Mouse (Mus musculus): ENCODE data around the gene Dqx1. TPM values are rescaled to one million over a fixed set of nuclear protein-coding genes. Genes with fewer than 3 reads are reported as not detected.

Gene Dqx1
- polyA plus RNA-seq, 1 experiment, result 0.84 TPM

DNA sequence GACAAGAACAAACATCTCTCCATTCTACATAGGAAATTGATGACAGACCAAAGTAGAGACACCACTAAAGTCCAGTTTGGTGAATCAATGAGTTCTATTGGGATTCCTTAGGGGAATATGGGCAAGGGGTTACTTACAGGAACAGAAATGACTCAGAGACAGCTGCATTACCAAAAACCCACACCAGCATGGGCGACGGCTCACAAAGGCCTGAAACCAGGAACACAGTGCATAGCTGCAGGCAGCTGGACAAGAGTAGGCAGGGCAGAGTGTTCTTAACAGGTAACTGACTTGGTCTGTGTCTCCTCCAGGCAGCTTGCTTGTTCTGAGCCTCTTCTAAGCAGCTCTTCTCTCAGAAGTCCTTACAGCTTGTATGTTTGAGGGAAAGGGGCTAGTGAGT is 41.9 kb upstream of the Dqx1 start:
- Histone ChIP-seq H3K4me3 (ENCODE audit: control insufficient read depth, low read depth, low read length) (no peak overlapping the region), H3K27me3 (ENCODE audit: control insufficient read depth, insufficient read depth, low read length) (no peaks in the 10 kb centered on the region), H3K4me1 (ENCODE audit: control insufficient read depth, insufficient read depth, low read length) (no peaks in the 10 kb centered on the region), H3K27ac (ENCODE audit: control insufficient read depth, insufficient read depth, low read depth, low read length) (no peak overlapping the region), H3K36me3 (ENCODE audit: control insufficient read depth, insufficient read depth, low read length) (no peaks in the 10 kb centered on the region)
- TF ChIP-seq CTCF (IDR thresholded peaks at IDR 0.05; ENCODE audit: control insufficient read depth, insufficient read depth, insufficient replicate concordance, low read depth, low read length), result no peak
- TF ChIP-seq POLR2A (IDR thresholded peaks at IDR 0.05; ENCODE audit: control insufficient read depth, low read depth, low read length), result no peak

DNA sequence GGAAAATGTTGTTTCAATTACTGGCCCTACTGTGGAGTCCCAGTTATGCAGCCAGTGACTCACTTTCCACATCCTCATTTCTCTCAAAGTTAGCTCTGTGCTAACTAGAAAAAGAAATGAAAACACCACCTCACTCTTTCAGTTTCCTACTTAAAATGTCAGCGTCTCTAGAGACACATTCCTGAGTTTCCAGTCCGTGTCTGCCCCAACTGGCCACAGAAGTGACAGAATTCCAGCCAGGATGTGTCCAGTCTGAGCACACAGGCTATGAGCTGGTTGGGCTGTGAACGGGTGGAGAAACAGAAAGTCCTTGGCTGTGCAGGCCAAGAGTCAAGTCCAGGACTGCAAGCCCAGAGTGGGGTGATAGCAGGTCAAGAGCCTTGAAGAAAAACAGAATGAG is 40.5 kb upstream of the Dqx1 start:
- TF ChIP-seq POLR2A (IDR thresholded peaks at IDR 0.05; ENCODE audit: control insufficient read depth, low read depth, low read length), result no peak
- TF ChIP-seq CTCF (IDR thresholded peaks at IDR 0.05; ENCODE audit: control insufficient read depth, insufficient read depth, insufficient replicate concordance, low read depth, low read length), result no peak
- Histone ChIP-seq H3K27me3 (ENCODE audit: control insufficient read depth, insufficient read depth, low read length) (no peaks in the 10 kb centered on the region), H3K27ac (ENCODE audit: control insufficient read depth, insufficient read depth, low read depth, low read length) (no peak overlapping the region), H3K4me3 (ENCODE audit: control insufficient read depth, low read depth, low read length) (no peak overlapping the region), H3K36me3 (ENCODE audit: control insufficient read depth, insufficient read depth, low read length) (no peaks in the 10 kb centered on the region), H3K4me1 (ENCODE audit: control insufficient read depth, insufficient read depth, low read length) (no peaks in the 10 kb centered on the region)

DNA sequence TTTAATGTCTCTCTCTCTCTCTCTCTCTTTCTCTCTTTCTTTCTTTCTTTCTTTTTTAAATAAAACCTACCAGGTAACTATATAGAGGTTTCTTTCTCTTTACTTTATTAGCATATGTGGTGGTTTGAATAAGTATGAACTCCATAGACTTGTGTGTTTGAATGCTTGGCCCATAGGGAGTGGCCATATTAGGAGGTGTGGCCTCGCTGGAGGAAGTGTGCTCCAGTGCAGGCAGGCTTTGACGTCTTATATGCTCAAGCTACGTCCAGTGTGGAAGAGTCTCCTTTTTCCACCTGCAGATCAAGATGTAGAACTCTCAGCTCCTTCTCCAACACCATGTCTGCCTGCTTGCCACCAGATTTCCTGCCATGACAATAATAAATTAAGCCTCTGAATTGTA is 38.6 kb upstream of the Dqx1 start:
- no peaks in the 10 kb centered on the region for H3K27me3 ChIP-seq (ENCODE audit: control insufficient read depth, insufficient read depth, low read length)
- no peak overlapping the region for H3K27ac ChIP-seq (ENCODE audit: control insufficient read depth, insufficient read depth, low read depth, low read length)
- H3K4me1 ChIP-seq (ENCODE audit: control insufficient read depth, insufficient read depth, low read length), result no peaks in the 10 kb centered on the region
- H3K4me3 ChIP-seq (ENCODE audit: control insufficient read depth, low read depth, low read length), result no peak overlapping the region
- no peaks in the 10 kb centered on the region for H3K36me3 ChIP-seq (ENCODE audit: control insufficient read depth, insufficient read depth, low read length)
- TF ChIP-seq CTCF (IDR thresholded peaks at IDR 0.05; ENCODE audit: control insufficient read depth, insufficient read depth, insufficient replicate concordance, low read depth, low read length) (no peak), POLR2A (IDR thresholded peaks at IDR 0.05; ENCODE audit: control insufficient read depth, low read depth, low read length) (no peak)

DNA sequence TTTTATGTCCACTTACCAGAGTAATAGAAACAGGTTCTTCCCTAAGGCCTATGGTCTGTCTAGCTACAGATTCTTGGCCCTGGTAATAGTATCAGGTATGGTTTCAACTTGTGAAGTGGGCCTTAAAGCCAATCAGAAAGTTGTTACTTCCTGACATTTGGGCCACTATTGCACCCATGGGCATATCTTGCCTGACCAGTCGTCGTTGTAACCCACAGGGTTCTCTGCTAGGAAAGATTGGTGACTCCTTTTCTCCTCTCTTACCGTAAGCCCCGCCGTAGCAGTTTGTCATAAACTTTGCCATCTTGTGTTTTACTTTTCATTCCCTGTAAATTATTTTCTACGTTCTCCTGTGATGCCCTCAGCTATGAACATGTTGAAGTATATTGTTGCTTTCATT is 37.5 kb upstream of the Dqx1 start:
- no peak for TF ChIP-seq POLR2A (IDR thresholded peaks at IDR 0.05; ENCODE audit: control insufficient read depth, low read depth, low read length)
- TF ChIP-seq CTCF (IDR thresholded peaks at IDR 0.05; ENCODE audit: control insufficient read depth, insufficient read depth, insufficient replicate concordance, low read depth, low read length), result no peak
- no peak overlapping the region for H3K4me3 ChIP-seq (ENCODE audit: control insufficient read depth, low read depth, low read length)
- H3K27me3 ChIP-seq (ENCODE audit: control insufficient read depth, insufficient read depth, low read length), result no peaks in the 10 kb centered on the region
- H3K36me3 ChIP-seq (ENCODE audit: control insufficient read depth, insufficient read depth, low read length), result no peaks in the 10 kb centered on the region
- H3K27ac ChIP-seq (ENCODE audit: control insufficient read depth, insufficient read depth, low read depth, low read length), result no peak overlapping the region
- no peaks in the 10 kb centered on the region for H3K4me1 ChIP-seq (ENCODE audit: control insufficient read depth, insufficient read depth, low read length)

DNA sequence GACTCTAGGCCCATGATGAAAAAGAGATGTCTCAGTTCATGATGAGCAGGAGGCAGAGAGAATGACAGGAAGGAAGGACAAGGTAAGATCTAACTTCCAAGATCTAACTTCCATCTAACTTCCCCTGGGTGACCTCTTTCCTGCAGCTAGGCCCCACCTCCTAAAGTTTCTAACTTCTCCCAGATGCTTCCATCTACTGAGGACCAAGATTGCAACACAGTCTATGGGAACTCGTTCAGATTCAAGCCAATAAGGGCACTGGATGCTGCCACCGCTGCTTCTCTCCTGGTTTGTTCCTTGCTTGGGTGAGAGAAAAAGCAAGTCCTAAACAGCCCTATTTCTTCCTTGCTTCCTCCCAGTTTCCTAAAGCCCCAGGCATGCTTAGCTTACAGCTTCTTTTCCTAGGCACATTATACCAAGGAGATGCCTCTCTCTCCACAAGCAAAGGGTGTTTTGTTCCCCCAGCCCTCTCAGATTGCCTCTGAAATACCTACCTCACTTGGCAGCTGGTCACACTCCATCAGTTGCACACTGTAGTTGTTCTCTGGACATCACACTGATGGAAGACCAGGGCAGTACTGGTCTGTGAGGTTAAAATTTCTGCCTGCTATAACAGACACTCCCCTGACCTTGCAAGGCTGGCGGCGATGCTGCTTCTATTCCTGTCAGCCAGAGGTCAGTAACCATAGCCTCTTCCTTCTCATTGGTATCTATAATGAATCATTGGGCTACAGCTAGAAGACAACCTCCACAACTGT is 36.6 kb upstream of the Dqx1 start:
- Histone ChIP-seq H3K36me3 (ENCODE audit: control insufficient read depth, insufficient read depth, low read length) (no peaks in the 10 kb centered on the region), H3K27me3 (ENCODE audit: control insufficient read depth, insufficient read depth, low read length) (no peaks in the 10 kb centered on the region), H3K4me3 (ENCODE audit: control insufficient read depth, low read depth, low read length) (no peak overlapping the region), H3K4me1 (ENCODE audit: control insufficient read depth, insufficient read depth, low read length) (no peaks in the 10 kb centered on the region), H3K27ac (ENCODE audit: control insufficient read depth, insufficient read depth, low read depth, low read length) (no peak overlapping the region)
- TF ChIP-seq POLR2A (IDR thresholded peaks at IDR 0.05; ENCODE audit: control insufficient read depth, low read depth, low read length), result no peak
- no peak for TF ChIP-seq CTCF (IDR thresholded peaks at IDR 0.05; ENCODE audit: control insufficient read depth, insufficient read depth, insufficient replicate concordance, low read depth, low read length)

DNA sequence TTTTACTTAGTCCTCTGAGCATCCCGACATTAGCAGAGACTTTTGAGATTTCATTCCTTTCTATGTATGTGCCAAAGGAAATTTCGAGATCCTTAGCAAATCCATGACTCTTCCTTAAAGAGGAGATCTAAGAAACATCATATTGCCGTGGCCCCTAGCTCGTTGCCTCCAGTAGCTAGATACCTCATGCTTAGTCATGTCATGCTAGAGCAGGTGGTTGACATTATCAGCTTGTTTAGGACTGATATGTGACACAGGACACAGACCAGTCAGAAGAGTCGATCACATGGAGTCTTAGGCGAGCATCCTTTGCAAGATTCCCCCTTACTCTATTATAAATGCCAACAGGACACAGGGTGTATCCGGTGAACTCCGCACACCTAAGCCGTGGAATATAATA is 34.6 kb upstream of the Dqx1 start:
- TF ChIP-seq CTCF (IDR thresholded peaks at IDR 0.05; ENCODE audit: control insufficient read depth, insufficient read depth, insufficient replicate concordance, low read depth, low read length) (no peak), POLR2A (IDR thresholded peaks at IDR 0.05; ENCODE audit: control insufficient read depth, low read depth, low read length) (no peak)
- H3K4me1 ChIP-seq (ENCODE audit: control insufficient read depth, insufficient read depth, low read length), result no peaks in the 10 kb centered on the region
- no peak overlapping the region for H3K27ac ChIP-seq (ENCODE audit: control insufficient read depth, insufficient read depth, low read depth, low read length)
- no peak overlapping the region for H3K4me3 ChIP-seq (ENCODE audit: control insufficient read depth, low read depth, low read length)
- H3K27me3 ChIP-seq (ENCODE audit: control insufficient read depth, insufficient read depth, low read length), result no peaks in the 10 kb centered on the region
- no peaks in the 10 kb centered on the region for H3K36me3 ChIP-seq (ENCODE audit: control insufficient read depth, insufficient read depth, low read length)

DNA sequence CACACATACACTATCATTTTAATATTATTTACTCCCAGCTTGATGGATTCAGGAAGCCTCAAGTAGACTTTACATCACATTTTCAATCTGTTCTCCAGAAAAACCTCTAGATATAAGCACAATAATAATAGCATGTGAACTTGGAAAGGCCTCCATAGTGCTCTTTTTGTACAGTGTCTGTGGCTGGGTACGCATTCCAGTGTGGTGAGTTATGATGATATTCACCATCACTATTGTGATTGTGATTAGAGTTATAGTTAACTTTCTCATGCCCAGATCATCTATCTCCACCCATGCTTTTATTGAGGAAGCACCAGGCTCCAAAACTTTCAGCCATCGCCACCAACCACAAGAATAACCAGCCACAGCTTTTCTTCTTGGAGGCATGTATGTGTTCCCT is 33.9 kb upstream of the Dqx1 start:
- Histone ChIP-seq H3K27ac (ENCODE audit: control insufficient read depth, insufficient read depth, low read depth, low read length) (no peak overlapping the region), H3K36me3 (ENCODE audit: control insufficient read depth, insufficient read depth, low read length) (no peaks in the 10 kb centered on the region), H3K4me1 (ENCODE audit: control insufficient read depth, insufficient read depth, low read length) (no peaks in the 10 kb centered on the region), H3K4me3 (ENCODE audit: control insufficient read depth, low read depth, low read length) (no peak overlapping the region), H3K27me3 (ENCODE audit: control insufficient read depth, insufficient read depth, low read length) (no peaks in the 10 kb centered on the region)
- TF ChIP-seq CTCF (IDR thresholded peaks at IDR 0.05; ENCODE audit: control insufficient read depth, insufficient read depth, insufficient replicate concordance, low read depth, low read length) (no peak), POLR2A (IDR thresholded peaks at IDR 0.05; ENCODE audit: control insufficient read depth, low read depth, low read length) (no peak)
